Mouse (Mus musculus) monocyte, adult 2 months (primary cell): ENCODE results near the gene Defb36.

ENCODE experiments used
- DNase-seq, 2 experiments: peaks; one replicate each; pipeline ENCODE4 v3.0.0; 2022; ENCODE audit warnings: low spot score in 2 of 2, low read depth in 1 of 2

The Defb36 gene

DNA sequence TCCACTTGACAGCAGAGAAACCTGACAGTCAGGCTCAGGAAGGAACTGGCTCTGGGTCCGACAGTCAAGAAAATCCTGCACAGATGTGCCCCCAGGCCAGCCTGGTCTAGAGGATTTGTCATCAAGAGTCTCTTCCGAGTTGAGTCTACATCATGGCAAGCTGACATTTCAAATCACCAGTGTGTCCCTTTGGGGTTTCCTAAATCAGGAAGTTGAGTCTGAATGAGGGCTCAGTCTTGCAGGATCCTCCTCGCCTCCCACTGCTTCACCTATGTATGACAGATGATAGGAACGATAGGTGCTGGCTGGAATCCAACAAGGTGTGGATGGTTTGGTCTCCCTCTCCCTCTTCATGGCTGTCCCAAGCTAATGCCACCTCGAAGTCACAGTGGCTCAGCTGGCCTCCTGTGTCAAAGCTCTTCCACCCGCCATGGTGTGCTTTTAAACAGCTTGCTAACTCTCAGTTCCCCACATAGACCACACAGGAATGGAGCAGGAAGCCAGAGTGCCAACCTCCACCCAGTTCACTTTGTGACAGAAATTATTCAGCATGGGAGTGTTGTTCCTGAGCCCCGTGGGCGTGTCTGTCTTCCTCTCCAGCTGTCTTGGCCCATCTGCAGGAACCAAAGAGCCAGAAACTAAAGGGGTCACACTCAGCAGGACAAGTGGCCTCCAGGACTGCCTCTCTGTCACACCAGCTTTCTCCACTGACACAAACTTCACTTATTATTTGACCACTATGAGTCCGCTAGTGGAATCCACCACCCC lies 16.4 kb downstream of the Defb36 start:
- DNase-seq, result peak; percentile 30 to 45

DNA sequence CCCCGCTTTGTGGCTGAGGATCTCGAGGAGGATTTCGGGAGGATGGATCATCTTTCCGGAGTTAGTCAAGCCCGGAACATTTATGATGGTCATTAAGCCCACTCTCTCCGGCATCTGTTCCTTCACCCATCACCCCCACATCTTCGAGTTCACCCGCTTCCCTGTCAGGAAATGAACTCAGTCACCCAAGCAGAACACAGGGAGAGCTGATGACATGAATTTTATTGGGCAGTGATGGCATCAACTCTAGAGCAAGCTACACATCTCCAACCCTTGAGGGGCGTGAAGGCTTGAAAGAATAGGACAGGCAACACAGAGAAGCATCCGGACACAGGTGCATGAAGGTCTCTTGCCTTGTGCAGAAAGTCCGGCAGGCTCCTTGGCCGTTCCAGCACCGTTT lies 18.0 kb downstream of the Defb36 start:
- DNase-seq, result no peak

DNA sequence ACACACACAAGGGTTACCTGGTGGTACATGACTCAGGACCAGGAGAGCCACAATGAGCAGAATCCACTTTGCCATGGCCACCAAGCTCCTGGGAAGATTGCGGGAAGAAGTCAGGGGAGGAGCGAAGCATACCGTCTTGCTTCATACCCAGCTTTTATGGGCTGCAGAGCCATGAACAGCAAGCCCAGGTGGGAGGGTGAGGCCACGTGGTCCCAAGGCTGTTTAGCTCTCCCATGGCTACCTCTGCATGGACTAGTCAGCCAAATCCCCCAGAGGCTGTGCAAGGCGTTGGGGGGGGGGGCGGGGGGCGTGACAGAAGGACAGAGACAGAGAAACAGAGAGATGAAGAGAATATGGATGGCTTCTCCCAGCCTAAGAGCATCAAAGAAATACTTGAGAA lies 18.8 kb downstream of the Defb36 start, which contains the start of gene Defb25:
Defb25 (minus strand) TSS at position 101 of the 400 bp plus-strand sequence.
- DNase-seq, result no peak

DNA sequence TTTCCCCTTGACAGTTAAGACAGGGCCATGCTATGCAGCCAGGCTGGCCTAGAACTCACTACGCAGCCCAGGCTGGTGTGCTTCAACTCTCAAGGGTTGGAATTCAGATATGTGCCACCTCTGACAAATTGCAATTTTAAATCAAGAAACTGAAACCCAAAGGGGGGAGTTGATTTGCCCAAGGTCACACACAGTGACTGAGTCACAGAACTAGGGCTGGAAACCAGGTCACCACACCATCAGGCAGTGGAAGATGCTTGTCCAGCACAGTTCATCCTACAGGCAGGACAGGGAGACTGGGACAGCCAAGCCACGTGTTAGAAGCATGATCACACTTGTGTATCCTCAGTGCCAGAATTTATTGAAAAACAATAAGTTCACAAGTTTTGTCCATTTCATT lies 20.4 kb downstream of the Defb36 start:
- no peak for DNase-seq

DNA sequence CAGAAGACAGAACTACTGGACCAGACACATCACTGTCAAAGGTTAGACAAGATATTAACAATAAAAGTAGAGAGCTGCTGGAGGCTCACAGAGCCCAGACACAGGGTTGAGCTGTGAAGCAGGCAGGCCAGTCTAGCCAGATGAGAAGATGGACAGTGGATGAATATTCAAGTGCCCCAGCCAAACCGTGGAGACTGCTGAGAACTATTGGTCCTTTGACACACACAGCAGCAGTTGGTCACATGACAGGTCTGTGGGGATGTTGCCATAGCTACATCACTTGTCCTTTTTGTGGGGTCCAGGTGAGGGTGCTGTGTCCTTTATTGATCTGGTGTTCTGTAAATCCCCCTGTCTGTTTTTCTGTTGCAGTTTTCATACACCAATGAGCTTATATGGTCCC lies 21.1 kb downstream of the Defb36 start:
- DNase-seq, result no peak

DNA sequence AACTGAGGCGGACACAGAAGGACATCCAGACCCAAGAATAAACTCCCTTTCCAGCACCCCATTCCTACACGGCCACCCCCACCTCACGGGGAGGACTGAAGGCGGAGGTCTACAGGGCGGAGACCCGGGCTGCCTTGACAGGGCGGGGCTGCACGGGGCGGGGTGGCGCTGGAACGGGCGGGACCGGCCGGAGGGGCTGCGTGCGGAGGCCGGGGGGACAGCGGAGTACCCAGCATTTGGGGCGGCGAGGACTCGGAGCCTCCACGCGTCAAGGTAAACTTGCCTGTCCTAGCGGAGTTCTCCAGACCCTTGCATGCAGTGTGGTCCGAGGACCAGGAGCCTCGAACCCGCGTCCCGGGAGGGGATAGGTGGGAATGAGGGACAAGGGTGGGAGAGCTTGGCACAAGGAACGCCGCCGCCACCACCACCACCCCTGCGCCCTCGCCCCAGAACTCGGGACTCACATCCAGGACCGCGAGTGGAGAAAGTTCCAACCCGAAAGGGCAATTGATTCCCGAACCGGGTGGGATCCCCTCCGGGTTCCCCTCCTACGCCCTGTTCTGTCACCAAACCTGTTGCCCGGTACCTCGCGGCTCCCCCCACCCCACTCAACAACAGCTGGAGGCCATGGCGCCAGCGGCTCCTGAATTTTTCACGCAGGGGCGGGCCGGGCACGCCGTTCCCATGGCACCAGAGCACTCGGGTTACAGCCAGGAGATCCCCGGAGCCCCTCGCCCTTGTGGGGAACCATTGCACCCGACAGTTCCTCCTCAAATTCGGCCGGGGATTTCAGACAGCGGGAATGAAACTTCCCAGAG lies 22.9 kb downstream of the Defb36 start, which contains the start of gene Rem1:
Rem1 (plus strand) TSS at position 178 of the 818 bp plus-strand sequence.
- no peak for DNase-seq

DNA sequence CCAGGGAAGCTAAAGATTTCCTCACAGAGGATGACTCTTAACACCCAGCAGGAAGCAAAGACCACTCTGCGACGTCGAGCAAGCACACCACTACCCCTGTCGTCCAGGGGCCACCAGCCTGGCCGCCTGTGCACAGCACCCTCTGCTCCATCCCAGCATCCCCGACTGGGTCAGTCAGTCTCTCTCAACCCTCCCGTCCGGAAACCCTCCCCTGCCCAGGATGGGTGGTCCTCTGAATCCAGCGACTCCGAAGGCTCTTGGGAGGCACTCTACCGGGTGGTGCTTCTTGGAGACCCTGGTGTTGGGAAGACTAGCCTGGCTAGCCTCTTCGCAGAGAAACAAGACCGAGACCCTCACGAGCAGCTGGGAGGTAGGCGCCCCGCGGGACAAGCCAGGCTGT lies 23.9 kb downstream of the Defb36 start:
- DNase-seq, result no peak

DNA sequence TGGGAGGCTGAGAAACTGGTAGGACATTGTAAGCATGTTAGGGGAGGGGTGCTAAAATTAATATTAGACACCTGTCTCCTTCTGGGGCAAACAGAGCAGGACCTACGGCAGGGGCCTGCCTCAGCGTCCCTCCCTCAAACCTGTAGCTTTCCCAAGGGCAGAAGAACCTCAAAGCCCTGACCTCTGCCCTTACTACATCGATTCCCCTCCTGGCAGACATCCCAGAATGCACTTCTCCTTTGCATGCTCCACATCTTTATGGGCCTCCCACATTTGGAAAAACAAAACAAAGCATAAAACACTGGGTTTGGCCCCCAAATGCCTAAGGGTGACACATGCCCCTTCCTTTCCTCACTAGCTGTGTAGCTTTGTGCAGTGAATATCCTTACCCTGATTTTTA lies 25.1 kb downstream of the Defb36 start:
- no peak for DNase-seq

DNA sequence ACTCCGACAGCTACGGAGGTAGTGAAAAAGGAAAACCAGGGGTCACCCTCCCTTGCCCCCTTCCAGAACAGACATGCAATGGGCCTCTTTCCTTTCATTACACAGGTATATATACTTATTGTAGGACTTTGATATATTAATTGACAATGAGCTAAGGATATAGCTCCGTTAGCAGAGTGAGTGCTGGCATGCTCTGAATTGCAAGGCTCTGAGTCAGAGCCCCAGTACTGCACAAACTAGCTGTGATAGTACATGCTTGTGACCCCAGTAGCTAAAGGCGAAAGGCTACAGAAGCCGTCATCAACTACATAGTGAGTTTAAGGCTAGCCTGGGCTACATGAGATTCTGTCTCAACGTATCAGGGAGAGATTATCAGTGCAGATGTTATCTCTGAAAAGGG lies 25.8 kb downstream of the Defb36 start:
- no peak for DNase-seq

DNA sequence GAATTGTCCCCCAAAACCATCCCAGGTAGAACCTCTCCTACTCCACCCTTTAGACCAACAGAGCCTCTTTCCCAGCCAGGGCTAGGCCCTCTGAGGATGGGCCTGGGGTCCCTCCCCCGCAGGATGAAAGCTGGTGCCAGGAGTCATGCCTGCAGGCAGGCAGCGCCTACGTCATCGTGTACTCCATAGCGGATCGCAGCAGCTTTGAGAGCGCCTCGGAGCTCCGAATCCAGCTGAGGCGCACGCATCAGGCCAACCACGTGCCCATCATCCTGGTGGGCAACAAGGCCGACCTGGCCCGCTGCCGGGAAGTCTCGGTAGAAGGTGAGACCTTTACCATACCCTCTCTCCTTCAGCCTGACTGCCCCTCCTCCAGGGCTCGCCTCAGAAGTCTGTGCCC lies 29.2 kb downstream of the Defb36 start:
- DNase-seq, result no peak

DNA sequence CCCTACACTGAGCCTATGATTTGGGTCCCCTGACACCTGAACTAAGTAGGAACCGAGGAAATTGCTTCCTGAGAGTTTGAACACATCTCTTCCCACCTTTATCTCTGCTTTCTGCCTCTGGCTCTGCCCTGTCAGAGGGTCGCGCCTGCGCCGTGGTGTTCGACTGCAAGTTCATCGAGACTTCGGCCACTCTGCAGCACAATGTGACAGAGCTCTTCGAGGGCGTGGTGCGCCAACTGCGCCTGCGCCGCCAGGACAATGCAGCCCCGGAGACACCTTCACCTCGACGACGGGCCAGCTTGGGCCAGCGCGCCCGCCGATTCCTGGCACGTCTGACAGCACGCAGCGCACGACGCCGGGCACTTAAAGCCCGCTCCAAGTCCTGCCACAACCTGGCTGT lies 30.2 kb downstream of the Defb36 start:
- DNase-seq, result no peak

DNA sequence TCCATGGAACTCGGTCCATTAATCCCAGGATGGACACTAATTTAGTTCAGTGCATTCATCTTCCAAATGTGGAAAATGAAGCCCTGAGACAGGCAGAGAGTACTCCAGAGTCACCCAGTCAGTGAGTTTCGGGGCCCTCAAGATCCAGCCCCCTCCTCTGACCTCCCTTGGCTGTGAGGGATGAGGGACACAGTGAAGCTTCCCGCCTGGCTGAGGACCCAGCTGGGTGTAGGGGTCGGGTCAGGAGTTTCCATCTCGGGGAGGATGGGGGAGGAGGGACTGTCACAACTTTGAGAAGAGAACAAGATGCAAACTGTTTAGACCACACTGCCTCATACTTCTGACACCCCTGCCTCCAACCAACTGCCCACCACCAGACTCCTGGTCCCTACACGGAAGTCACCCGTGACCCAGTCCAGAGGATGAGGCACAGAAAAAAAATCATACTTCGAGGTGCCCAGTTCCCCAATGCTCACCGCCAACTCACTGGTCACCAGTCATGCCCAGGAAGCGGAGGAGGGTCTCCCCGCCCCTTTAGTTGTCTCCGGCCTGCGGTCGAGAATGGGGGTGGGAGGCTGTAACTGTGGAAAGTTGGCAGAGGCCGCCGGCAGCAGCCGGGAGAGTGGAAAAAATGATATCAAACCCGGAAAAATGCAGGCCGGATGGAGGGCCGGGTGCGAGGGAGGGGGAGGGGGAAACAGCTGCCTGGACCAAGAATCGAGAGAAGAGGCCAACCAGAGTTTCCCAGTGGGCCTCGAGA lies 32.3 kb downstream of the Defb36 start:
- DNase-seq, result no peak

DNA sequence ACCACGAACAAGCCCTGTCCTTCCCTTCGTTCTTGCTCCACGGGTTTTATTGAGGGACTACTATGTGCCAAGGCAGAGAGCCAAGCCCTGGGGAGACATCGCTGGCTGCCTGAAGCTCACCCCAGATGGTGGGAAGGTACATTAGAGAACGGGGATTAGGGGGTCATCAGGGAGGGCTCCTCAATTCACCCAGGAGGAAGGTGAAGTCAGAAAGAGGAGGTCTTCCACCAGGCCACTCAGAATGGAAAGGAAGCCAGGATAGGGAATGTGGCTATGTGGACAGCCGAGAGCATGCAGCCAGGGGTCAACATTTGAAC lies 32.8 kb downstream of the Defb36 start:
- no peak for DNase-seq

DNA sequence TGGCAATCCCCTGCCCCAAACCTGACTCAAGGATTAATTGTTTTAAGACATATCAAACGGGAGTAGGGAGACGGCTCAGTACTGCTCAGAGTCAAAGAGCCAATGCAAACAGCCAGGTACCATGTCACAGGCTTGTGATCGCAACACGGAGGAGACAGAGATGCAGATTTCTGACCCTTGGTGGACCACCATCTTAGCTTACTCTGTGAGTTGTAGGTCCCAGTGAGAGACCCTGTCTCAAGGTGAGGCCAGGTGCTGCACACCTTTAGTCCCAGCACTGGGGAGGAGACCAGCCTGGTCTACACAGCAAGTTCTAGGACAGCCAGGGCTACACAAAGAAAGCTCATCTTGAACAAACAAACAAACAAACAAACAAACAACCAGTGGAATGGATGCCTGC lies 33.3 kb downstream of the Defb36 start:
- no peak for DNase-seq

DNA sequence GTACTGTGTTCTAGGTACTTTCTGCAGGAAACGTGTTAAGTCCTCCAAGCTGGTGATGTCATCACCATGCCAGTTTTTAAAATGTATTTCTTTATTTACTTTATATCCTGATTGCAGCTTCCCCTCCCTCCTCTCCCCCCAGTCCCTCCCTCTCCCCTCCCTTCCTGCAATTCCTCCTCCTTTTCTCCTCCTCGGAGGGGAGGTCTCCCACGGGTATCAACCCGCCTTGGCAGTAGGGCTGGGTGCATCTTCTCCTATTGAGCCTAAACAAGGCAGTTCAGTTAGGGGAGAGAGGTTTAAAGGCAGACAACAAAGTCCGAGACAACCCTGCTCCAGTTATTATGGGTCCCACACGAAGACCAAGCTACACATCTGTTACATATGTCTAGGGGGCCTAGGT lies 34.7 kb downstream of the Defb36 start:
- DNase-seq, result no peak

DNA sequence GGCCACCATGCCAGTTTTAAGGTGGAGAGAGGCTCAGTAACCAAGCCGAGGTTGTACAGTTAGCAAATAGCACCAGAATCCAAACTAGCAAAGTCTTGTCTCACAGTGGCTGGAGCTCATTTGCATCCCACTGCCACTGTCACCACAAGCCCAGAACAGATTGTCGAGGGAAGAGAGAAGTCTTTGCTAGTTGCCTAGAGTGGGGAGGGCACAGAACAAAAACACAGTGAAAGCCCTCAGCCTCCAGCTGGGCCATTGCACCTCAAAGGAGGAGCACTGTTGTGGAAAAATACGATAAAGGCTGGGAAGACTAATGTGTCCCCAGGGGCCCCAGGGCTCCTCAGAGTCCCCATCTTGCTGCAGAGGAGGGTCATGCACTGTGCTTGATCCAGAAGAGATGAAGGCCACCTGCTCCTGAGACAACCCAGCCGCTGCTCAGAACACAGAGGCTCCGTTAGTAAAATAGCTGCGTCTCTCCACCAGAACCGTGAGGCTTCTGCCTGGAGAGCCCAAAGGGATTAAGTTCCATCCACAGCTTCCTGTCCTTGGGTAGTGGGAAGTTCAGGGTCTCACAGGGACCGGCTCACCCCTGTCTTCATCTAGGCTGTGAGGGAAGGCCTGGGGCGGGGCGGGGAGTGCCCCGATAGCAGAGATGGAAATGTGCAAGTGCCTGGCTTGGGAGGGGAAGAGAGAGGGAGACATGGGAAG lies 35.4 kb downstream of the Defb36 start:
- no peak for DNase-seq

DNA sequence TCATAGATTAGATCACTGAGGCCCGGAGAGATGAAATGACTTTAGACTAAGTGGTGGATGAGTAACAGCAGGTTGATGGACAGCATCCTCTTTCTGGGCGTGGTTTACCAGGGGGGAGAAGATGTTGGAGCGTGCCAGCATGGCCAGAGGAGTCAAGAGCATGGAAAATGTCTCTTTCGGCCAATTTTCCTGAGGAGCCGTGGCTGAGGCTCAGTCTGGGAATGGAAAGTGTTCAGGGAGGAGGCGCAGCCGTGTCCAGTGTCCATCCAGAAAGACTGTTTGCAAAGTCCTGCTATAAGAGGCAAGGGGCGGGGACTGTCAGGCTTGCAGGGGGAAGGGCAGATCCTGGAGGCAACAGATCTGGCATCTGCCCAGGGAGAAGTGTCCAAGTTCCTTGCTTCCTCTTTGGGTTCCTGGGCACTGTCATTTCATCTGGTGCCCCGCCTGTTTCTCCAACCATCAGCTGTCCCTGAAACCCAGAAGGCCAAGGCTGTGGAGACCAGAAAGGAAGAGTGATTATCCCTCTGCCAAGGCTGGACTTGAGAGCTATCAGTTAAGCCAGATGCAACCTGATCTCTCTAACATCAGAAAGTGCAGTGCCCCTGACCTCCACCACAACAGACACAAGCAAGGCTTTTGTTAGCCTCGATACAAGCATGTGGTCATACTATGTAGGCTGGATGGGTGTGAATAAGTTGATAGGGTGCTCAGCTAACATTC lies 48.9 kb downstream of the Defb36 start:
- peak; percentile 40 to 55 for DNase-seq

DNA sequence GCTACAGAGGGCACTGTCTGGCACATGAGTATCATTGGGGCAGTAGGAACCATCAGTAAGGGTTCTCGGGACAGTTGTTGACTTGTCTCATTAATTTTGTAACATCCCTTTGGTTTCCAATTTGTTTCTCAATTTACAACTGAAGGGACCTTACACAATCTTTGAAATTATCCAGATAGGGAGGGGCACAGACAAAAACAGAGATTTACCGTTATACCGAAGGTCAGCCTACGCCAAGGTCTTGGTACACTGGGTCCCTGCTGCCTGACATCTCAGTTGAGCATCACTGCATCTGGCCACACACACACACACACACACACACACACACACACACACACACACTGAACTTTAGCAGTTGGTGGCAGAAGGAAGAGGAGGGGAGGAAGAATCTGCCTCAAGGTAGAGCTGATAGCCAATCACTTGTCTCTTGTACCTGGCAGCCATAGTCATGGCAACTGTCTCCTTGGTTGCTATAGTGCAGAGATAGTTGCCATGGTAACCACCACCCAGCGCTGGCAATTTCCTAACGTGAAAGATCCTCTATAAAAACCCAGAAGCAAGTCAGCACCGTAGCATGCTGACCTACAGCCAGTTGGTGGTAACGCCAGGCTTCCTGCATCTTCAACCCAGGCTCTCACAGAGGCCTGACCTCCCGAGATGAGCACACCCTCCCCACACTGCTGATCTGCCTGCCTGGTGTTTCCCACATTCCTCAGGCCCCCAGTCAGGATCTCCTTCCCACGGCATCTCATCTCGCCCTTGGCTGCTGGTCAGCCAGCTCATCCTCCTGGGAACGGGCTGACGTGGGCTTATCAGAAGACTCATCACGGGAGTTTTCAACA lies 50.0 kb downstream of the Defb36 start:
- DNase-seq, result no peak

DNA sequence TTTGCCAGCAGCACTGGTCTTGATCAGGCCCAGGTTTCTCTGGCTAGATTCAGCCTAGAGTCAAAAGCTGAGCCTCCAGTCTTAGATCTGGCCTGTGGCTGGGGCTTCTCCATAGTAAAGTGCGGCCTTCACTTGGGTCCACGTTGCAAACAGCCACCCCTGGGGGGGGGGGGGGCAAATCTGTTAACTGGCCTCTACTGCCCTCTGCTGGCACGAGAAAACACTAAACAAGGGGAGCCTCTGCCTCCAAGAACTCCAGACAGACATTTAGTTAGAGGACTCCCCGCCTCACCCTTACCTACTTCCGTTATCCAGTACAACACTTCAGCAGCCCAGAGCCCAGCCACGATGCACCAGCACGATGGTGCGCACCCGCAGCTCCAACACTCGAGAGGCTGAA lies 53.3 kb downstream of the Defb36 start:
- DNase-seq, result no peak

DNA sequence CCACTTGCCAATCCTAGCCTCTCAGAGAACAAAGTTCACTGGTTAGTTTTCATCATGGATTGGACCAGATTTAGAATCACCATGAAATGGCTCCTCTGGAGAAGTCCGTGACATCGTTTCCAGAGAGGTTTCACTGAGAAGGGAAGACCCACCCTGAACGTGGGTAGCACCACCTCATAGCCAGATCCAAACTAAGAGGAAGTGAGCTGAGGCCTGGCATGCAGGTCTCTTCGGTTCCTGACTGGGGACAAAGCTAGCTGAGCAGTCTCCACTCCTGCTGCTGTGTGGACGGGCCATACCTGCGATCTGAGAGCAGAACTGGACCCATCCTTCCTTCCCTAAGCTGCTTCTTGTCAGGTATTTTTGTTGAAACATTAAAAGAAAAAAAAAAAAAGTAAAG lies 57.0 kb downstream of the Defb36 start:
- peak in 1 of 2 experiments; percentile 45 for DNase-seq
